Mouse (Mus musculus) regulatory T cell (primary cell): ENCODE measurements around the gene Ice2.

Source experiments
- in situ Hi-C: fragments of 300-600 bp; cut with MboI, MseI; formaldehyde crosslinking; loops from one replicate; pipeline ENCODE4 v1.15.1; 2025; ENCODE audit warnings: high pct_unique_total_duplicates

Gene Ice2

GRCm38 (mm10) chr9:69397760-69398452, at the start of gene Ice2:
Gene Ice2, plus strand, starts transcription at chr9:69397906.
- in situ Hi-C loops = no loop called here

DNA sequence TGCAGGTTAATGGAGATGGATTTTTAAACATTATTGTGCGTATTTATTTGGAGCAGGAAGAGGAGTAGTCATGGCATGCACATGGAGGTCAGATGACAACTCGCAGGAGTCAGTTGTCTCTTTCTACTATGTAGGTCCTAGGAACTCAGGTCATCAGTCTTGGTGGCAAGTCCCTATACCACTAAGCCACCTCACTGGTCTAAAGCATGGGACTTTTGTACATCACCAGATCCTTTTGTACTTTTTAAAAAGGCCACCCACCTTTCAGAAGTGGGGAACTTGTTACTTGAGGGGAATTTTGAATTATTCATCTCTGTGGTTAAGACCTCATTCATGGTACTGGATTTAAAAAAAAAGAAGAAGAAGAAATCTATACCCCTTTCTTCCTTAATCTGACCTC, 48.2 kb upstream of the Ice2 start:
- in situ Hi-C loops = no loop called here

DNA sequence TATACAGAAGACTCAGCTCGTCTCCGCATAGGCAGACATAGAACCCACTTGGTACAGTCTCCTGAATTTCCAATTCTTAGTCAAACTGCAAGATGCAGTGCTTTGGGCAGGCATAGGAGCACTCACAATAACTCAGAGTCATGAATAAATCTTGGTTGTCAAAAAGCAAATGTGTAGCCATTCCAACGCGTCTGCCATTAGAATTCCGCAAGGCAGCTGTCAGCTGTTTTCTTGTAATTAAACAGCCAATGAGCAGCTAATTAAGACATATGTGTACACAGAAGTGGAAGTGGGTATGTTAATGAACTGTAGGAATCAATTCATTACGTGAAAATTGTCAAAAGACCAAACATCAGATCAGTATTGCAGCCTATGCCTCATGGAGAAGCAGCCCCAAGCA, 43.5 kb upstream of the Ice2 start:
- in situ Hi-C loops = no loop called here

GRCm38 (mm10) chr9:69357834-69358233, 39.9 kb upstream of the Ice2 start:
- in situ Hi-C loops = no loop called here

DNA sequence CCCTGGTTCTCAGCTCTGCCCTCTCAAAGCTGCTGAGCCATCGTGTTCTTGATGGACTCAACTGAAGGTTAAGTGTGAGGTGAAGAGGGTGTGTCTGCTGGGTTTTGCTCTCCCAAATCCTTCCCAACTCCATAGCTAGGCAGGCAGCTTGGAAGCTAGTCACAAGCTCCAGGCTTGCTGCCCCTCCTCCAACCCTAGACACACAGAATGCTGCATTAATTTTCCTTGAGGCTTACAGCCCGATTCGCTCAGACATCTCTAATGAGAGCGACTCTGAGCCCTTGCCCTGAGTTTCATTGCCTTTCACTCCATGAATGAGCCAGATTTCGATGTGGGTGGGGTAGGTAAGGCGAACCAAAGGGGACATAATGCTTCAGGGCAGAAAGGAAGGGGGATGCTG, 38.9 kb upstream of the Ice2 start:
- in situ Hi-C loops = no loop called here

DNA sequence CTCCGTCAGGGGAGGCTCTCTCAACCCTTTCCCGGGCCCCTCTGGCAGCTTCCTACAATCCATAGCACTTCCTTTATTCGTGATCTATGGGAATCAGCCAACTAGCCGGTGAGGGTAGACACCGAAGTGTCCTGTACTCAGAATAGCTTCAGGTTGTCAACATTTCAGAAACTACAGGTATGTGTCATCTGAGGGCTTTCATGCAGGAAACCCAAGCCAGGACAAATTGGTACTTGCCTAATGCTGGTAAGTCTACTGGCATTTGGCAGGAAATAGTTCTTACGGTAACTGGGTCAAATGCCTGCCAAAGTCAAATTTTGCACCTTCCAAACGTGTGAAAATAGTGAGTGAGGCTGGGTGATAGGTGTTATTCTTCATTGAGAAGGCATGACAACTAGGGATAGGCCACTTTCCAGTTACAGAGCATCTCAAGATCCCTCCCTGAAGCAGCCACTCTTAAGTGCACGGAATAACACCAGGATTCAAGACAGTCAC, 35.7 kb upstream of the Ice2 start:
- in situ Hi-C loops = no loop called here

DNA sequence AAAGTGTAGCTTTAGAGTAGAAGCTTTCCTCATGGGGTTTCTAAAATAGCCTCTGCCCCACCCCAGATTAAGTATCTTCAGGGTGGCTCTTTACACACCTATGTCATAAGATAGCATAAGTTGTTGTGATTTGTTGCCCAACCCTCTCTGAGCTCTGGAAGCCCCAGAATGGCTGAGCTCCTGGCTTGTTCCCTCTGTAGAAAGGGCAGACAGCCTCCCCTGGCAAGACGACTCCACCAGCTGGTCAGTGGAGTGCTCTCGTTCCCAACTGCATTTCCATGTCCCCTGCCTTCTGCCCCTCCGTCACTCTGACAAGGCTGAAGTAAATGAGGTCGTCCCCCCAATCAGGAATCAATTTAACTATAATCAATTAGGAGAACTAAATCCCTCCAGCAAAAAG, 34.9 kb upstream of the Ice2 start:
- in situ Hi-C loops = no loop called here

DNA sequence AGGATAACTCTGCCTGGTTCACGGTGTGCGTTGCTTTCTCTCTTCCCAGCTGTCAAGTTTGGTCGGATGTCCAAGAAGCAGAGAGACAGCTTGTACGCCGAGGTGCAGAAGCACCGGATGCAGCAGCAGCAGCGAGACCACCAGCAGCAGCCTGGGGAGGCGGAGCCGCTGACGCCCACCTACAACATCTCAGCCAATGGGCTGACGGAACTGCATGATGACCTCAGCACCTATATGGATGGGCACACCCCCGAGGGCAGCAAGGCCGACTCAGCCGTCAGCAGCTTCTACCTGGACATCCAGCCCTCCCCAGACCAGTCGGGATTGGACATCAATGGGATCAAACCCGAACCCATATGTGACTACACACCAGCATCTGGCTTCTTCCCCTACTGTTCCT, 33.6 kb upstream of the Ice2 start:
- in situ Hi-C loops = no loop called here

DNA sequence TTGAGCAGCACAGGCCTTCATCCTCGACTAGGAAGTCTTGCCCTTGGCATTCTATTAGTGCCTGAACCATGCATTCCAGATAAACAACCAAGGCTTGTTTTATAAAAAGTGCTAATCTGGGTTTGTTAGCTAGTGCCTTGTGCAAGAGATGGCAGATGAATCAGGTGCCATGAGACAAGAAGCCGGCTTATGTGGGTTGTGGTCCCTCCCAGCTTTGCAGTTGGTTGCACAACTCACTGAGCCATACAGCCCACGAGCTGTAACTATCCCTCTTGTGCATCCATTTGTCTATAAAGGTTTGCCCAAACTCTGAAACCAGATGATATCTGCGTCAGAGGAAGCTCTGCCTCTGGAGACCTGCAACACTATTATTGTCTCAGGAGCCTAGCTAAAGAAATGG, 30.7 kb upstream of the Ice2 start:
- in situ Hi-C loops = no loop called here

- in situ Hi-C loops = no loop called here
These were observed 29.6 kb upstream of the Ice2 start for GRCm38 (mm10) chr9:69368071-69368470.

- in situ Hi-C loops = loop anchor here (5.0 kb wide), 1 partner anchor 116 kb away; no protein-coding TSS in a partner anchor
These were observed 26.5 kb upstream of the Ice2 start for GRCm38 (mm10) chr9:69371046-69371724.

GRCm38 (mm10) chr9:69372871-69373270, 24.8 kb upstream of the Ice2 start:
- in situ Hi-C loops = loop anchor here (5.0 kb wide), 1 partner anchor 114 kb away; no protein-coding TSS in a partner anchor

DNA sequence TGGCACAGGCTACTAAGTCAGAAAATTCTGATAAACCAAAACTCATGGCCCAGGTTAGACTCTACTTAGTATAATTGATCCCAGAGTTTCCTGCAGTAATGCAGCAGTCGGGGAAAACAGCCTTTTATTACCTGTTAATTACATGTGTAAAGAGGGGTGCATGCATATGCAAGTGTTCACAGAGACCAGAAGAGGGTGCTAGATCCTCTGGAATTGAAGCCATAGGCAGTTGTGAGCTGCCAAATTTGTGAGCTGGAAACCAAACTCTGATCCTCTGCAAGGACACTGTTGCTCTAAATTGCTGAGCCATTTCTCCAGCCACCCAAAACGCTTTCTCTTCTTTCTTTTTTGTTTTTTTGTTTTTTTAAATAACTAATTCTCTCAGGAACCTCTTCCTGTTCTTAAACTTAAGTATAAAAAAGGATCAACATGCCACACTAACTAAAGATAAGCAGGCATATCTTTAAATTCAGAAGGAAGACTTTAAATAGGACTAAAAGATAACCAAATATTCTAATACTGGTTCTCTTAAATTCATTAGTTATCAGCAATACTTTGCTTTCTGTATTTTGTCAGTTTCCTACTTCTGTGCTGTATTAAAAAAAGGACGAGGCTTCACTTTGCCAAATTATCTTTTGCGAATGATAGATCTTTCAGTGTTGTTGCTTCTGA, 20.6 kb upstream of the Ice2 start:
- in situ Hi-C loops = no loop called here

DNA sequence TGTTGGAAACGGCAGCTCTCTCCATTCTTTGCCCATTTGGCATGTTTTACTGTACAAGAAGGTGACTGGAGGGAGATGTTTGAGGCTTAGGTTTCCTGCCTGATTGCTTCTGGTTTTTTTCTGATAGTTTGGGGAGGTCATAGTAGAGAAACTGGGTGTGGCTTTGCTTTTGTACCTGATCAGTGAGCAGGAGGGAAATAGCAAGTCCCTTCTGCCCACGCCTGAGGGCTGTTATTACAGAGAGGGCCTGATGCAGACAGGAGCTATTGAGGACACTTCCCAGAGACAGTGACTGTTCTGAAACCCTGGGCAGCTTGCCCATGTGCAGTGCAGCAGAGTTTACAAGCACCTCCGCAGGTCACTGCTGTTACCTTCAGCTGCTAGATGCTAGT, 20.1 kb upstream of the Ice2 start:
- in situ Hi-C loops = no loop called here

GRCm38 (mm10) chr9:69380546-69380945, 17.2 kb upstream of the Ice2 start:
- in situ Hi-C loops = no loop called here

- in situ Hi-C loops = no loop called here
These were observed 16.0 kb upstream of the Ice2 start for GRCm38 (mm10) chr9:69381741-69382140.

DNA sequence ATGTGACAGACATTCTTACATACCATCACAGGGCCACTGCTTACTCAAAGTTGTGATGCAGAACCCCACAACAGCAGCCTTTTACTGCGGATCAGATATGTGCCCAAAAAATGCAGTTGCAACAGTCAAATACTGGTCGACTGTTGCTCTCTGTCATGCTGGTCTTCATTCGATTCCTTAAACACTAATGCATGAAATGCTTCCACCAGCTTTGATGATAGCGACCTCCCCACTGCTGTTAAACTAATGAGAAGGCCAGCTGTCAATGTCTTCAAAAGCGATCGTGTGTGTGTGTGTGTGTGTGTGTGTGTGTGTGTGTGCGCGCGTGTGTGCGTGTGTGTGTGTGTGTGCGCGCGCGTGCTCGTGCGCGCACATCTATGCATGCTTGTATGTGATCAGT, 13.2 kb upstream of the Ice2 start:
- in situ Hi-C loops = no loop called here

DNA sequence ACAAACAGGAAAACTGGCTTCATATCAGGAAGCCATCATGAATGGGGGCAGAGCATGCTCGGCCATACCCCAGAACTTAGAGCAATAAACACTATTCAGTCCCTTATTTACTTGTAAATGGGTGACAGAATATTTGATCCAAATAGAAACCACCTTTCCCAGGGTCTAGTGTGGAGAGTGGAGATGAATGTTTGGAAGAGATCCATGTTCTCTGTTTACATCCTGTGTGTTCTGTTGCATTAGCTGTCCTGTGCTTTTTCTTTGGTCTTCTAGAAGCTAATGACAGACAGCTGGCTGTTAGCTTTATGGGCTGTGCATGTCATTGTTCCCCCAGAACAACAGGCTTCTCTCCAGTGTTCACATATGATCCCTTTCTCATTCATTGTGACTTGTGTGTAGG, 12.8 kb upstream of the Ice2 start:
- in situ Hi-C loops = no loop called here

GRCm38 (mm10) chr9:69387296-69387695, 10.4 kb upstream of the Ice2 start:
- in situ Hi-C loops = no loop called here

GRCm38 (mm10) chr9:69390631-69391030, 7.1 kb upstream of the Ice2 start:
- in situ Hi-C loops = no loop called here

GRCm38 (mm10) chr9:69394234-69394633, 3.5 kb upstream of the Ice2 start:
- in situ Hi-C loops = no loop called here

DNA sequence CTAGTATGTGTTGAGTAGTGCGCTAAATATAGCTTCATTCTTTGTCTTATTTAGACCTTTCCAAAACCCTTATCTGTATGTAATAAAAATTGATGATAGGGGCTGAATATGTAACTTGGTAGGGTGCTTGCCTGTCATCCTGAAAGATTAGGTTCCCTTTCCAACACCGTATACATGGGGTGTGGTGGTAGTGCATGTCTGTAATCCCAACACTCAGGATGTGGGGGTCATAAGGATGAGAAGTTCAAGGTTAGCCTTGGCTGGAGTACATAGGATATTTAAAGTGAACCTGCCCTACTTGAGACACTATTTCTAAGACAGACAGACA, 310 bp upstream of the Ice2 start:
- in situ Hi-C loops = no loop called here

DNA sequence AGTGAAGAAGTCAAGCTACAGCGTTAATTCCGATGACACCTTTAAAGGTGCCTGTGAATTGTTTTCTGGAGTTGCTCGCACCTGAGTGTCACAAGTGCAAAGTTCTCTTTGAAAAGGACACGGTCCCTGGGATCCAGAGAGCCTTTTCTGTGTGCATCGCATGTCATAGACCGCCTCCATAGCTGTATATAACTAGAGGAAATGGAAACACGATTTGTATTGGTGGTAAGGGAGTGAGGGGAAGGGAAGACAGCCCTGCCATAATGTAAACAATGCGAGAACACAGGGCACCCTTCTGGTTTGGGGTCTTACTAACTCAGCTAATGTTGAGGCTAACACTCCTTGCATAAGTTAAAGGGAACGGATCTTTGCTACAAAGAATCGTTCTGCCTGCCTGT, 746 bp downstream of the Ice2 start:
- in situ Hi-C loops = no loop called here
